Mouse (Mus musculus): ENCODE measurements at regions not wholly inside any gene's neighbourhood (a gene's known extent, or its start where the extent isn't known, plus 50 kb on each side); places are given as distances from the start of the nearest gene placed in this dataset.

- H3K9ac ChIP-seq (ENCODE audit: low read depth, low read length) = no peak overlapping the region
- 24% methylated on average over 4 of the region's 4 CpGs for WGBS
- H3K4me1 ChIP-seq (ENCODE audit: control insufficient read depth, insufficient read depth, low read length) = peaks cover 6% of the 10 kb centered on the region; the same call in 1 of the 2 replicates
- peak overlapping the region; percentile 86 for H3K27ac ChIP-seq (replicated peaks; ENCODE audit: insufficient read depth, low read depth, low read length)
- no peak overlapping the region for H3K4me3 ChIP-seq (ENCODE audit: insufficient read depth, low read depth, low read length)
- H3K36me3 ChIP-seq (ENCODE audit: control insufficient read depth, insufficient read depth, low read length) = no peaks in the 10 kb centered on the region
- H3K27me3 ChIP-seq (ENCODE audit: control insufficient read depth, insufficient read depth, low read length) = no peaks in the 10 kb centered on the region
- TF ChIP-seq CTCF (IDR thresholded peaks at IDR 0.05; ENCODE audit: low read depth, low read length) (no peak), POLR2A (IDR thresholded peaks at IDR 0.05; ENCODE audit: extremely low read depth, insufficient read depth, low read length) (no peak)
- DNase-seq (ENCODE audit: extremely low read depth, low read depth, low spot score) = peak; percentile 93
- H3K79me2 ChIP-seq (ENCODE audit: control insufficient read depth, insufficient read depth, low read length) = no peaks in the 10 kb centered on the region
These were observed 63.0 kb upstream of the Vwde start for GRCm38 (mm10) chr6:13287812-13288211.

GRCm38 (mm10) chr6:13286542-13287273, 61.9 kb upstream of the Vwde start:
- TF ChIP-seq CTCF (IDR thresholded peaks at IDR 0.05; ENCODE audit: low read depth, low read length) (peak; percentile 31; the same call in 1 of the 2 replicates), POLR2A (IDR thresholded peaks at IDR 0.05; ENCODE audit: extremely low read depth, insufficient read depth, low read length) (no peak)
- WGBS = 63% methylated on average over 6 of the region's 6 CpGs
- H3K9ac ChIP-seq (ENCODE audit: low read depth, low read length) = no peak overlapping the region
- no peaks in the 10 kb centered on the region for H3K36me3 ChIP-seq (ENCODE audit: control insufficient read depth, insufficient read depth, low read length)
- no peak overlapping the region for H3K27ac ChIP-seq (replicated peaks; ENCODE audit: insufficient read depth, low read depth, low read length)
- DNase-seq (ENCODE audit: extremely low read depth, low read depth, low spot score) = peak; percentile 48
- H3K4me3 ChIP-seq (ENCODE audit: insufficient read depth, low read depth, low read length) = no peak overlapping the region
- peaks cover 6% of the 10 kb centered on the region; the same call in 1 of the 2 replicates for H3K4me1 ChIP-seq (ENCODE audit: control insufficient read depth, insufficient read depth, low read length)
- H3K79me2 ChIP-seq (ENCODE audit: control insufficient read depth, insufficient read depth, low read length) = no peaks in the 10 kb centered on the region
- no peaks in the 10 kb centered on the region for H3K27me3 ChIP-seq (ENCODE audit: control insufficient read depth, insufficient read depth, low read length)

- peak; percentile 60 for DNase-seq (ENCODE audit: extremely low read depth, low read depth, low spot score)
- H3K27me3 ChIP-seq (ENCODE audit: control insufficient read depth, insufficient read depth, low read length) = 0 out of 2 replicates have a peak, but pooled peaks cover 3% of the 10 kb centered on the region
- no peak overlapping the region for H3K4me3 ChIP-seq (ENCODE audit: insufficient read depth, low read depth, low read length)
- H3K4me1 ChIP-seq (ENCODE audit: control insufficient read depth, insufficient read depth, low read length) = no peaks in the 10 kb centered on the region
- no peak overlapping the region for H3K9ac ChIP-seq (ENCODE audit: low read depth, low read length)
- H3K27ac ChIP-seq (replicated peaks; ENCODE audit: insufficient read depth, low read depth, low read length) = no peak overlapping the region
- no peaks in the 10 kb centered on the region for H3K79me2 ChIP-seq (ENCODE audit: control insufficient read depth, insufficient read depth, low read length)
- no peaks in the 10 kb centered on the region for H3K36me3 ChIP-seq (ENCODE audit: control insufficient read depth, insufficient read depth, low read length)
- under 1% methylated on average over 3 of the region's 3 CpGs for whole genome bisulfite sequencing
- TF ChIP-seq CTCF (IDR thresholded peaks at IDR 0.05; ENCODE audit: low read depth, low read length) (peak; percentile 56), POLR2A (IDR thresholded peaks at IDR 0.05; ENCODE audit: extremely low read depth, insufficient read depth, low read length) (no peak)
These were observed 56.1 kb upstream of the Vwde start for GRCm38 (mm10) chr6:13280835-13281234.

All from liver, adult 2 months (tissue).